Mouse (Mus musculus): ENCODE measurements at regions not wholly inside any gene's neighbourhood (a gene's known extent, or its start where the extent isn't known, plus 50 kb on each side); places are given as distances from the start of the nearest gene placed in this dataset.

DNA sequence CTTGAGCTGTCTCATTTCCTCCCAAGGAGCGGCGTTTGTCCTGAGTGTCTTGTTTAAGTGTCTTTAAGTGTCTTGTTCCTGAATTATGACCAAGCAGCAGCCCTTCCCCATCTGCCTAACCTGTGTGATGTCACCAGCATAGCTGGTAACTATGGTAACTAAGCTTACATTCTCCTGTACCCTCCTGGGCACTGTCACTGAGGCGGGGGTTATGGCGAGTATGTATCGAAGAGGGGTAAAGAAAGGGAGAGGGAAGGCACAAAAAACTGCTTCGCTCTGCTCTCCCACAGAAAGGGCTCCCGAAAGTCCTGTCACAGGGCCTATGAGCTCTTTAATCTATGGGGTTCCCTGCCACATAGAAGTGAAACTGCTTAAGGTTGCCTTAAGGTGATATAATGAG lies 89.6 kb downstream of the Ppp4r2 start:
- intact Hi-C loops (cut with DNase I) = no loop called here
- DNase-seq (ENCODE audit: low spot score in 2 of 2) = peak in 1 of 2 experiments; percentile 8

DNA sequence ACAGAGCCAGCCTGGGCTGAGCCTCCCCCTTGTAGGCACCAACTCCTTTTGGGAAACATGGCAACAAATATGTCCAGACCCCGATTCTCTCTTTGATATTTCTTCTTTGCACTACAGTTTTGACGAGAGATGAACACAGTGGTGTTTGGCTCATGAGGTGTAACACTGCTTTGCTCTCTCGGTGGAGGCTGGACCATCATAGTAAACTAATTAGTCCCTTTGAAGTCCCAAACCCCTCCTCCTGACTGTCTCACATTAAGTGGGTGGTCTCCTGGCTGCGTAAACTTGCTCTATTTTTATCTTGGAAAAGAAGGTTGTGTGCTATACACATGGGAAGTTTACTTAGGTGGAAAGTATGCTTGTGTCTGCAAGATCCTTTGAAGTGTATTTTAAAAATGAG lies 90.3 kb downstream of the Ppp4r2 start:
- DNase-seq (ENCODE audit: low spot score in 2 of 2) = no peak
- intact Hi-C loops (cut with DNase I) = no loop called here

DNA sequence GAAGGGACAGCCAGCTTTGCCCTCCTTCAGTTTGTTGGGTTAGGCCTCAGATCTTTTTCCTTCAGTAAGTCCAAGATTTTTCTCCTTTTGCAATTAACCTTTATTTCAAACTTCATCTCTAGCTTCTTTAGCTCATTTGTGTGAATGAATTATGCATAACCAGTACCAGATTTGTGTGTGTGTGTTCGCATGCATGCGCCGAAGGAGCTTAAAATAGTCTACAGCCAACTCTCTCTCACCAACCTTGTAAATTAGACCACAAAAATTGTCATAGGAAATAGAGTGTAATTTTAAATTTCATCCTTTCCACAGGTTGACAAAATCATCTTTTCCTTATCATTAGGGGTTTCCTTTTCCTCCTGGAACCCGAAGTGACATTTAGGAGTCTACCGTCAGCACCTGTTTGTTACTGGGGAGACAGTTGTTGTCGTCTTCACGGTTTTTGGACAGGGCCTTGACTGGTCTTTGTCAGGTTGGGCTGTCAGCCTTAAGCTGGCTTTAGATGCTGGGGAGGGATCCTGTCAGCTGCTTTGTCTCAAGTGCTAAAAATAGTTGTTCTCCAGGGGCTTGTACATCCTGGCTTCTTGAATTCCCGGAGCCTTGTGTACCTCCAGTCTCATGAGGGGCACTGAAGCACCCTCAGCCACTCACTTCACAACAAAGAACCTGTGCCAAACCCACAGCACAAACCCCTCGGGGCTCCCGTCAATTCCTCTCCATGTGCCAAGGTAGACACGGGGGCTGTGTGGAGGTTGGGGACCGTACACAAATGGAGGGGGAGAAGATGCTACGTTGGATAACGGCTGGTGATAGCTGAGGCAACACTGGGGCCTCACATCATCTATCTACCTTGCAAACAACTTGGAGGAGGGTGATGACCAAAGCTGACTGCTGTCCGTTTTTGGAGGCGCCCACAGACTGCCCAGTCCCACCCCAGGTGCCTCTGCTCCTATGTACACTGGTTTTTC lies 95.7 kb downstream of the Ppp4r2 start:
- DNase-seq (ENCODE audit: low spot score in 2 of 2) = peak; percentile 32 to 75
- intact Hi-C loops (cut with DNase I) = no loop called here

DNA sequence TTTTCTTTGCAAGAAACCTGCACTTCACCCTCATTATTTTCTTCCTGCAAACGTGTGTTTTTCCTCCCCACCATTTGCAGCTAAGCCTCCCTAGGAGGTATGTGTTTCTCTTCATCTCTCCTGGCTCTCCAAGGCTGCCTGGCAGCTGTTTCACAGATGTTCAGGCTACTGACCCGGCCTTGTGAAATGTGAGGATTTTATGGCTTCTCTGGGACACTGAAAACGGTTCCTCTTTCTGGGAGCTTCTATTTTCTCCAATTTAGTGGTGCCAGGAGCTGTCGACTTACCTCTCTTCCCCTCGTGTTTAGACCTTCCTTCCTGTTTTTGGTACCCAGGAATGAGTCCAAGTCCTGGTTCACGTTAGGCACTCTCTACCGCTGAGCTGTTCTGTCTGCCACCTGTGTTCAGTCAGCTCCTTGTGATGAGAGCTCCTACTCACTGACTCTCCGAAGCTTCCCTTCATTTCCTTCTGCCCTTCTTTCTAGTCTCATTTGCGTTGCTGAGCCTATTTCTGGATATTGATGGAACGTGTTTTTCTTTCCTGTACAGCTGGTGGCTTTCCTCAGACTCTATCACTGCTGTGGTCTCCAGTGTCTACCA lies 96.4 kb downstream of the Ppp4r2 start:
- peak; percentile 40 to 79 for DNase-seq (ENCODE audit: low spot score in 2 of 2)
- intact Hi-C loops (cut with DNase I) = no loop called here

DNA sequence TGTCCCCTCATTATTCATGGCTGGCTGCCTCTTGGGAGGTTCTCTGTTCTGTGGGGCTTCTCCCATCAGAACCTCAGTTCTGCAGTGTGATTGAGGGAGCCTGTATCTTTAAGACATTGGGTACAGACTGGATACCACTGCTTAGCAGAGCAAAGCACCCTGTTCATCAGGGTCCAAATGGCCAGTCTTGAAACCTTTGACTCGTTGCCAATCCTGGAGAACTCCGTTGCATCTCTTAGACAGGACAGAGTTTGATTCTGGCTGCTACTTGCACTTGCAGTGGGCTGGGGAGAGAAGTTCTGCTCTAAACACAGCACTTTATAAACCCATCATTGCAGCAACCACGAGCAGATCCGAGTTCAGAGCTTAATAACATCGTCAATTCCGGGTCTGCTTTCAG lies 97.3 kb downstream of the Ppp4r2 start:
- intact Hi-C loops (cut with DNase I) = no loop called here
- DNase-seq (ENCODE audit: low spot score in 2 of 2) = no peak

DNA sequence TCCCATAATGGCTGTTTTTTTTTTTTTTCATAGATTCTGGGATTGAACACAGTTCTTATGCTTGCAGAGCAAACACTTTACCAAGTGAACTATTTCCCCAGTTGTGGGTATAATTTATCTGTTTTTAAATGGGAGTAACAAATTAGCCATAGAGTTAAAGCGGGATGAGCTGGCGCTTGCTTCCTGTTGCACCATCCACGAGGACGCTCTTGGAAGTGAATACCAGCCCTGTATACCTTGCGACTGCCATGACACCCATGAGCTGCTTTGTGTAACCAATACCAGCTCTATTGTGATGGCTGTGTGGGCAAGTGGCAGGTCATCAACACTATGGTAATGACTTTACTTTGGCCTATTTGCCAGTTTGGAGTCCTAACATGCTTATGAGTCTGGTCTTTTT lies 101.0 kb downstream of the Ppp4r2 start:
- intact Hi-C loops (cut with DNase I) = no loop called here
- DNase-seq (ENCODE audit: low spot score in 2 of 2) = no peak

DNA sequence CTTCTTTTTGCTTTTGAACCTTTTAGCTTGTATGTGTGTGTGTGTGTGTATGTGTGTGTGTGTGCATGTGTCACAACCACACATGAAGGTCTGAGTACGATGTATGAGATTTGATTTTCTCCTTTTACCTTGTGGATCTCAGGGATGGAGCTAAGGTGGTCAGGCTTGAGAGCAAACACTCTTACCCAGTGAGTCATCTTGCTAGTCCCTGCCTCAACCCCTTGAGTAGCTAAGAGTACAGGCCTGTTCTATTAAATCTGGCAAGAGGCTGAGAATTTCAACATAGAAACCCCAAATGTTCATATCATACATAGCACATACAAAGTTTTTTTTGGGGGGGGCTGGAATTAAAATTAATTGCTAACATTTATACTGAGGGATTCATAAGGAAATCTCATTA lies 104.4 kb downstream of the Ppp4r2 start:
- intact Hi-C loops (cut with DNase I) = no loop called here
- DNase-seq (ENCODE audit: low spot score in 2 of 2) = no peak

DNA sequence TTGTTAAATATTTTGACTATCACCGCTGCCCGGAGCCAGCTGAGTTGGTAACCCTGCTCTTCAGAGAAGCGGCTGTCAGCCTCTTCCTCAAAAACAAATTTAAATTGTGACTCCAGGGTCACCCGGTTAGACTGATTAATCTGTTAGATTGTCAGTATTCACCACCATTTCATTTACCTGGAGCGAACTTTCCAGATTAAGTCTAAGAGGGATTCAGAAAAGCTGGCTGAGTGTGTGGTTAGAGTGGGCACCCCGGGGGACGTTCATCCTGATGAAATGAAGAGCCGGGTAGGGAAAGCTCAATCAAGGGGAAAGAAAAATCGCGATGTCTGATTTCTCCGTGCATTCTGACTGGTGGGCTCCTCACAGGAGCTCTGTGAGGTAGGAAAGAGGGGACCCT lies 105.0 kb downstream of the Ppp4r2 start:
- no peak for DNase-seq (ENCODE audit: low spot score in 2 of 2)
- intact Hi-C loops (cut with DNase I) = no loop called here

DNA sequence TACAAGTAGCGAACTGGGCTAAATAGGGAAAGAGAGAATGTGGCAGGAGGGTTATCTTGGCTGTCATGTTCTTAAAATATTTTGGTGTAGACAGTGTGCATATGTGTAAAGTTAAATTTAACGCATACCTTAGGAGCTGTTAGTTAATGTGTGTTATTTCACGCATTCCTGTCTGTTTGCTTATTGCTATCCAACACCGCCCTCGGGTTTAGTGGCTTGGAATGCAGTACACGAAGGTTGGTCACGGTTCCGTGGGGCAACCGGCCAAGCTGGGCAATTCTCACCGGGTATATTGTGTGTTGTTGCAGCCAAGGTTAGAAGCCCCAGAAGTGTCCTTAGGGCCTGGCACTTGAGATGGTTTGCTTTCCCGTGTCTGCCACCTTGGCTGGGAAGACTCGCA lies 105.6 kb downstream of the Ppp4r2 start:
- DNase-seq (ENCODE audit: low spot score in 2 of 2) = no peak
- intact Hi-C loops (cut with DNase I) = no loop called here

DNA sequence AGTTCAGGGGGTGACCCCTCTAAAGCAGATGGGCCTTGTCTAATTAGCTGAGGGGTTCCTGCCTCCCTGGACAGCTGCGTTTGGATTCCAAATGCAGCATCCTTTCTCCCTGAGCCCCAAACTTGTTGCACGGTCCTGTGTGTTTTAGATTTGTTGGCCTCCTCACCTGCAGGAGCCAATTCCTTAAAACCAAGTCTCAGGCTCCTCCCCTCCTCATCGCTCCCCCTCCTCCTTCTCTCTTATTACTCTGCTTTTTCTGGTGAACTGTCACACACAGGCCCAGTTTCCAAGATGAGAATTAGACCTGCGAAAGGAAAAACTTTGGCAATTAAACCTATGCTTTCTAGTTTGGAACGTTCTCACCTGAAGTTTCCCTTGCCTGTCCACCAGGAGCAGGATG lies 106.3 kb downstream of the Ppp4r2 start:
- DNase-seq (ENCODE audit: low spot score in 2 of 2) = no peak
- intact Hi-C loops (cut with DNase I) = no loop called here

DNA sequence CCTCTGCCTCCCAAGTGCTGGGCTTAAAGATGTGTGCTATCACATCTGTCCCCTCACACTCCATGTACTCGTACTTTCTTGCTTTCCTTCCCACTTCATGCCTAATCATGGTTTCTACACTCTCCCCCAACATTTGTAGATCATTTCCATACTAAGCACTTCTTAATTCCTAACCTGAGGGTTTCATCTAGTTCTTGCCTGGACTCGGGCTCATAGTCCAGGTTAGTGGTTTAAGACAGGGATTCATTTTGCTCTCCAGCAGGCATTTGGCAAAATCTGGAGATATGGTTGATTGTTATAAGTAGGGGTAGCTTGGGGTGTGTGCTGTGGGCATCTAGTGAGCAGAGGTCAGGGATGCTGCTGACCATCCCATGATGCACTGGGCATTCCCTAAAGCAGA lies 108.3 kb downstream of the Ppp4r2 start:
- intact Hi-C loops (cut with DNase I) = no loop called here
- DNase-seq (ENCODE audit: low spot score in 2 of 2) = no peak

DNA sequence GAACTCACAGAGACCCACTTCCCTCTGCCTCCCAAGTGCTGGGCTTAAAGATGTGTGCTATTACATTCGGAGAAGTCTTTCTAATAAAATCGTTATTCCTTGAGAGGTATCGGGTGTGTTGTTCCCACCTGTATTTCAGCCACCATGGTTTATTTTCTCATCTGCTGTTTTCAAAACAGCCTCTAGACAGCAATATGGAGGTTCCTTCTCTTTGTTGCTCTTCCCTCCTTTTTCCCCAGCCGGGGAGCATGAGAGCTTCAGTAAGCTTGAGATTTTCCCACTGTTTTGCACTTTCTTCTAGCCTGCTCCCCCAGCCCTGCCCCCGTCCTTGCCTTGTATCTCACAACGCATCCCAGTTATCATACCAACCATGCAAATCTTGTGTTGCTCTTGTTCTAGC lies 109.5 kb downstream of the Ppp4r2 start:
- intact Hi-C loops (cut with DNase I) = no loop called here
- DNase-seq (ENCODE audit: low spot score in 2 of 2) = no peak

DNA sequence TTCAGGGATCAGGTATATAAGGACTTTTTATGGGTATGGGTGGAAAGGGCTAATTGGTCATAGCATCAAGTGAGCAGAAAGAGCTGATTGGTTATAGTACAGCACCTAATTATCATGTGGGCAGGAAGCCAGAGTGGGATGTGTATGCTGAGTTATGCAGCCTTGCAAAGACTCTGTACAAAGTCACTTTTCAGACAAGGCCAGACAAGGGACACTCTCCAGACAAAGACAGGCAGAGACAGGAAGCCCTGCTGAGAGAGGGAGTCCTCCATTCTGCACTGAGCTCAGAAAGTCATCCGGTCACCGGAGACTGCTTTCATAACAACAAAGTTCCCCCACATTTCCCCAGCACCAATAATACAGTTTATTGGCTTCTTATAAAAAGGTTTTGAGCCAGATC lies 112.4 kb downstream of the Ppp4r2 start:
- intact Hi-C loops (cut with DNase I) = no loop called here

DNA sequence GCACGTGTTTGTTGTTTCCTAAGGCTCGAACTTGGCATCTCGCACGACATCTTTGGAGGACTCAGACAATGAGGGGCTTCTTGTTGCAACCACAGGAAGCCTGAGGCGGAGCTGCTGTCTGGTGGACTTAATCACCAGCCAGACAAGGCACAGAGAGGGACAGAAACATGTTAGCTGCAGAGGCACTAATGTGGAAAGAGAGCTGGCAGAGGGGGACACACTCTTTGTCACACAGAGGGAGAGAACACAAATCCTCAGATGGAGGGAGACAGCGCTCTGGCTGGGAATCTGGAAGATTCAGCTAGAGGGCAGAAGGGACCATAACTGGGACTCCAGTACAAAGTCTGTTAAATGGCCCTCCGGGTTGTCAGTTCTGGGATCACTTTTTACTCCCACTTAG lies 114.9 kb downstream of the Ppp4r2 start:
- DNase-seq (ENCODE audit: low spot score in 2 of 2) = no peak
- intact Hi-C loops (cut with DNase I) = no loop called here

More for the DNA sequence above, 112.4 kb downstream of the Ppp4r2 start:
- no peak for DNase-seq (ENCODE audit: low spot score in 2 of 2)

DNA sequence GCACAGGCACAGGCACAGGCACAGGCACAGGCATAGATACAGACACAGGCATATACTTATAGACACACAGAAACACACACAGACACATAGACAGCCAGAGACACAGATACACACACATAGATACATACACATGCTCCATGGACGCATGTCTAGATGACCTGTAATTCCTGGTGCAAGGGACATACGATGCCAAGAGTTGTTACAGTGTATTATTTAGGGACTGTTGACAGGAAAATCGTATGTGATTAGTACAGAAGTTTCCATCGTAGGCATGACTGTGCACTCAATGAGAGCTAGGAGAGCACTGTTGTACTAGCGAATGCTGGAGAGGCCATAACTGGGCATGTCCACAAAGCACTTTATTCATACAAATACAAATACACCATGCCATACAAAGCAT lies 118.2 kb downstream of the Ppp4r2 start:
- no peak for DNase-seq (ENCODE audit: low spot score in 2 of 2)
- intact Hi-C loops (cut with DNase I) = no loop called here

DNA sequence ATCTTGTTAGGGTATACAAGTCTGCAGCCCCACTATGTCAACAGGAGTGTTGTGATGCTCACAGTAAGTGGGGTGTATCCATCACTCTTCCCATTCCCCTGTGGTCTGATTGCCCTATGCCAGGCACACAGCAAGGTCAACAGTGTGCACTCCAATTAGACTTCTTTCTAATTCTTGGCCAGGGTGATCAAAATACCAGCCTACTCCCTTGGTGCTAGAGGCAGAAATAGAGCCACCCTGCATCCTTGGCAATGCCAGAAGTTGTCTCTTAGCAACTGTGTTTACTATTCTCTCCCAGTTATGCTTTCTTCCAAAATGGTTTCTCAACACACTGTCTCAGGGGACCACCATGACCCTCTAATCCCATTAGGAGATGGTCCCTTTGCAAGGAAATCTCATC lies 119.0 kb downstream of the Ppp4r2 start:
- intact Hi-C loops (cut with DNase I) = no loop called here

DNA sequence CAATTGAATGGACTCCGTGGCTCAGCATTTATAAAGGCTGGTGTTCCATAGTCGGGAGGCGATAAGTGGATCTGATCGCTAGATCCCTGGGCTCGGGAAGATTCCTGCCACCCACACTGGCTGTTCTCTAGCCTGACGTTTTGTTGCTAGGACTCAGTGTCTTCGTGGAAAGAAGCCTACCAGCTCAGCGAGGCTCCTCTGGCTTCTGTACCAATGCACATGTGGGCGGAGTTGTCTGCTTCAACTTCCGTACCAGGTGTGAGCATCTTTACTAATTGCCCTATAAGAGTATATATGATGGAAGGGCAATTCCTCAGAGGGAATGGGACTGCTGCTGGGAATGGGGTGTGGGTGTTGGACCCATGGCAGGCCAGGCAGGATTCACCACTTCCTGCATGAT lies 121.1 kb downstream of the Ppp4r2 start:
- no peak for DNase-seq (ENCODE audit: low spot score in 2 of 2)
- intact Hi-C loops (cut with DNase I) = no loop called here

More for the DNA sequence above, 119.0 kb downstream of the Ppp4r2 start:
- no peak for DNase-seq (ENCODE audit: low spot score in 2 of 2)

DNA sequence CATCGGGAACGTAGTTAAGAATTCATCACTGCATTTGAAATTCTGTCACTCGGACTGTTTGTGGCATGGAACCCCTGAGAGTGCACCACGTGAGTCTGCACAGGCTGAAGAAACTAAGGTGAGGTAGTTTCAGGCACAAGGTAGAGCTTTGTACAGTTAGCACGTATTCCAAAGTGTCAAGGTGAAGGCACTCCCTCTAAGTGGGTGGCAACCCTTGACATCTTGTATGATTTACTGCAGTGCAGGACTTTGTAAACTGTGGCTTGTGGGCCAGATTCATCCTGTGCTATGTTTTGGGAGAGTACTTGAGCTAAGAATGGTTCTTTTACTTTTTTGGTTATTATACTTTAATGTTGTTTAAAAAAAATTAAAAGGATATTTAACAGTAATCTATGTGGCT lies 133.1 kb downstream of the Ppp4r2 start:
- no peak for DNase-seq (ENCODE audit: low spot score in 2 of 2)
- intact Hi-C loops (cut with DNase I) = loop anchor here (10.0 kb wide), 1 partner anchor 288 kb away; no protein-coding TSS in a partner anchor

DNA sequence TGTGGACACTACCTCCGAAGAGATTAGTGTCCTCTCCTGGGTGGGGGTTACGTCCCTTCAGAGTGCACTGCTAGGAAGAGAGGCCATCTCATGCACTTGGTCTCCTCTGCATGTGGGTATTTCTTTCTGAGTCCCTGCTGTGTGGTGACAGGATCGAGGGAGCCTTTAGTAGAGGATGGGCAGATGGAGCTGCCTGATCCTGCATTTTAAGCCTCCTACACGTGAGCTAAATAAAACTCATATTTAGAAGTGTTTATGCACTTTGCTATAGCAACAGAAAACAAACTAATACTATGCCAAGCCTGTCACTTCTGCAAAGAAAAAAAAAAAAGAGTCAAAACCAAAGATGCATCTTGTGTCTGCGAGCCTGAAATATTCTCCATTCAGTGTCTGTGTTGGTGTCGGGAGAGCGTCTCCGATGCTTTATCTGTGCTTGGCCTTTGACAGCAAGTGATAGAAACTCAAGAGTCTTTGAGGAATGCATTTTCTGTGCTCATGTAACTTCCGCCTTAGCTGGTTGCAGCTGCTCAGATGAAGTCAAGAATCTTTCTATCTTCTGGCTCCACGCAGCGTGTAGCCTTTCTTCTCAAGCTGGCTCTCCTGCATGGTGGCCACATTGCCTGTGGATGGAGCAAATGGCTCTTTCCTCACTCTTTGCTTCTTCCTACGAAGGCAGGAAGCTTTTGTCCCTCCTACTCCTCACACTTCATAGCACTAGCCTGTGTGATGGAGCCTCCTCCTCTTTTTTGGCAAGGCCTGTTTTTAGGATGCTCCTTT lies 134.8 kb downstream of the Ppp4r2 start:
- DNase-seq (ENCODE audit: low spot score in 2 of 2) = peak; percentile 43 to 73
- intact Hi-C loops (cut with DNase I) = loop anchor here (1.0 to 10.0 kb wide), 2 partner anchors 223 to 287 kb away; no protein-coding TSS in a partner anchor

DNA sequence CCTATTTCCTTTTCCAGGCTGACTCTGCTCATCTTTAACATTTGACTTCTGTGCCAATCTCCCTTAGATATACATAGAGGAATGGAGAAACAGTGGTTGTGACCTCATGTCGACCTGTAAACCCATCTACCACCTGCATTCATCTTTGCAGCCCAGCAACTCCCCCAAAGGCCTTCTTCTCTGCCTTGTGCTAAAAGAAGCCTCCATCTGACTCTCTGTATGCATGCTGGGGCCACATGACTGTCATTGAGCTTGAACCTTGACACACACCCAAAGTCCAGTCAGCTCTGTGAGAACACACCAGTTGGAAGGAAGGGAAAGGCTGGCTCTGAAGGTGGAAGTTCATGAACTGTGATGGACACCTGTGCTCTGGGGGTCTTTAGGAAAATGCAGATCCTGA lies 135.5 kb downstream of the Ppp4r2 start:
- intact Hi-C loops (cut with DNase I) = loop anchor here (1.0 to 10.0 kb wide), 2 partner anchors 222 to 286 kb away; no protein-coding TSS in a partner anchor
- no peak for DNase-seq (ENCODE audit: low spot score in 2 of 2)

Data from left cerebral cortex, postnatal 25 days (tissue).